Mouse (Mus musculus): ENCODE results near the gene Olfr373.

DNA sequence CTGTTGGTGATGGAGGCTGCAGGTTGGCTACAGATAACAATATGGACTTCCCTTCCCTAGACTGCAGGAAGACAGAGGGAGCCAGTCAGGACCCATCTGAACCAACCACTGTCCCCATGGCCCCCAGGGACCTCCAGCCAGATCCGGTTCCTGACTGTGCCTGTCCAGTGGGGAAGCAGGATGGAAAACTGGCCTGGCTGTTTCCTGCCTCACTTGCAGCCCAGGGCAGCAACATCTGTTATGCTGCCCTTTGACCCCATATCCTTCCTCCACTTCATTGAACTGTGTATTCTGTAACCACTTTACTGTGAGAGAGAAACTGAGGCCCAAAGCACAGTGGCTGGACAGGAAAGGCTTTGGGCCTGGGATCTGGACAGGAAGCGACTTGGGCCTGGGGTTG lies 48.3 kb downstream of the Olfr373 start:
- TF ChIP-seq POLR2A (IDR thresholded peaks at IDR 0.05; ENCODE audit: control insufficient read depth, low read depth, low read length) (no peak), CTCF (IDR thresholded peaks at IDR 0.05; ENCODE audit: control insufficient read depth, insufficient read depth, insufficient replicate concordance, low read depth, low read length) (no peak)
